Mouse (Mus musculus) fibroblast of lung, adult 2 months (primary cell): Measurements from ENCODE around the gene Gpr179.
"Not testable (repeated sequence)": the region's sequence is repeated elsewhere in the genome, so short reads cannot be mapped to it uniquely, and the experiment has no call there.

ENCODE experiments used
- DNase-seq: peaks from one replicate; pipeline ENCODE4 v3.0.0-alpha.2; 2011; ENCODE audit warnings: low read depth

The Gpr179 gene

DNA sequence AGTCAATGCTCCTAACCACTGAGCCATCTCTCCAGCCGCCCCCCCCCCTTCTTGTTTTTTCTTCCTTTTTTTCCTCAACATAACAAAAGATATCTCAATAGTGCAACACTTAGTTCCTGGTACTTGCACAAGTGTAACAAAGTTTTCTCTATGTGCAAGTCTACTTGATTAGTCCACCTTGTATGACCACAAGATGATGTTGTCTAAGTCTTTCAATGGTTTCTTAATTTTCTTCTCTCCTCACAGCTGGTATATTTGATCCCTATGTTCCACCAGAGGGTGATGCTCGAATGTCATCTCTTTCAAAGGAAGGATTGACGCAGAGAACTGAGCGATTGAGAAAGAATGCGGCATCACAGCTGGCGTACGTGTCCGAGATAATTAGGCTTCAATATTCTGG is 30.7 kb downstream of the Gpr179 start:
- no peak for DNase-seq

DNA sequence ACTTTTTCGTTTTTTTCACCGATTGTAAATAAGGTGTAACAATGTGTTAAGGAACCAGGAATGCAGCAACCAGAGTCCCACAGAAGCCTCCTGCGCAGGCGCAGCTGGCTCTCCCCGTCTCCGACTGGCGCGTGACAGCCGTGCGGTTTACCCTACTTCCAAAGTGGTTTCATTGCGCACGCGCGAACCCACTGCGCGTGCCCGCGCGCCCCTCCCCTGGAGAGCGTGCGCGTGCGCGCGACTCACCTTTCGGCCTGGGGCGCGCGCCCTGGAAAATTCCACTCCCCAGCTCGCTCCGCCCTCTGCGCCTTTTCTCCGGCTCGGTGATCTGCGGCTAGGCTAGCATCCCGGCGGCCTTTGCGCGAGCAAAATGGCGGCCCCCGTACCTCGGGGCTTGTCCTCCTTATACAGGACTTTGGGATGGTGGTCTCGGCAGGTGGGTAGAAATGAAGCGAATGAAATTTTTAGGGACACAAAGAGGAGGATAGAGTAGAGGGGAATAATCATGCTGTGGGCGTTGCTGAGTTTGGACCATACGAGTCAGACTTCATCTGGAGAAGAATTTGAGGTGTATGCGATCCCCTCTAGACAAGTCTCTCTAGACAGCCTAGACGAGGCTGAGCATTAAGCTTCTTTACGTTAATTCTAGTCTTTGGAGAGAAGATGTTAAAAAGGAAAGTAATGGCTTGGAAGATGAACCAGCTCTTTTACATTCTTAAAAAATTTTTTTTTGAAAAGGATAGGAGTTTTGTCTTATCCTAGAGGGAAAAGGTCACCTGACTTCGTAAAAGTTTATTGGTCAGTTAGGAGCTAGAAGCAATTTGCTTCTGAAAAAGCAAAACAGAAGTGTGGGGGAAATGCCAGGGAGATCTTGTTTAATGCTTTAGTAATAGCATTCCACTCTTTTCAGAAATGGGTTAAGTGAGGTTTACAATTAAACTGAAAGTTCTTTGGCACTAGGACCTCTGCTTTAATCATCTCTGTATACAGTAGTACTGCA is 36.1 kb downstream of the Gpr179 start, which contains the start of gene Mrpl45:
Mrpl45 (plus strand) TSS at position 213 of the 1,000 bp plus-strand sequence.
- DNase-seq: peak; percentile 96

DNA sequence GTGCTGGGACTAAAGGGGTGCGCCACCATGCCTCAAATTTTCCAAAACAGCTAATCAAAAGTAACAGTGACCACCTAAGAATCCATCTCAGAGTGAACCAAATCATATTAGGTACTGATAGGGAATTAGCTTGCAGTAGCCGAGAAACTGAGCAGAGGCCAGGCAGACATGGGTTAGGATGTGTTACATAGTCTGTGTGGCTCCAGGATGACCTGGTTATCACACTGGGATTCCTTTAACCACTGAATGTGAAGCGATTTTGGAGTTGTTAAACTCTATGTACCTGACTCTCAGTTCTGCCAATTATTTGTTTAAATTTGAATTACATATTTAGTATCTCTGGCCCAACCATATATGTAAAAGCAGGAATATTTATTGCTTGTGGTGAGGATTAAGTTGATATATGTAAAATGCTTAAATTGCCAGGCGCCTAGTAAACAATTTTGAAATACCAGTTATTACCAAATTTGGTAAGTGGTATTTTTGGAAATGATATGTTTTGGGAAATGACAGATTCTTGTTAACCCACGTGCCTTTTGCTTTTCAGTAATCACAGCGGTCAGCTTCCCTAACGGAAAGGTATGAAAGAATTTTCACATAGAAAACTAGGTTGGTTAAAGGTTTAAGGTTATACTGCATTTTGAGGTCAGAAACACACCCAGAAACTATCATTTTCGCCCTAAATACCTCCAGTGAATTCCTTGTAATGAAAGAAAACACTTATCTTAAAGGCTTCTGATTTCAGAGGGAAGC is 37.0 kb downstream of the Gpr179 start:
- no peak for DNase-seq

DNA sequence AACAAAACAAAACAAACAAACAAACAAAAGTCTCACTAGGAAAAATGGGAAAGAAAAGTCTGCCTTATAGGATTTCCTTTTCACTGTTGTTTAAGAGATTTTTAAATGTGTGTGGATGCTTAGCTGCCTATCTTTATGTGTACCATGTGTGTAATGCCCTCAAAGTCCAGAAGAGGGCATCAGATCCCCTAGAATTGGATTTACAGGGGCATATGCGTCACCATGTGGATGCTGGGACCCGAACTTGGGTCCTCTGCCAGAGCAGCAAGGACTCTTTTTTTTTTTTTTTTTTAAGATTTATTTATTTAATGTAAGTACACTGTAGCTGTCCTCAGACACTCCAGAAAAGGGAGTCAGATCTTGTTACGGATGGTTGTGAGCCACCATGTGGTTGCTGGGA is 37.8 kb downstream of the Gpr179 start:
- DNase-seq: no peak

DNA sequence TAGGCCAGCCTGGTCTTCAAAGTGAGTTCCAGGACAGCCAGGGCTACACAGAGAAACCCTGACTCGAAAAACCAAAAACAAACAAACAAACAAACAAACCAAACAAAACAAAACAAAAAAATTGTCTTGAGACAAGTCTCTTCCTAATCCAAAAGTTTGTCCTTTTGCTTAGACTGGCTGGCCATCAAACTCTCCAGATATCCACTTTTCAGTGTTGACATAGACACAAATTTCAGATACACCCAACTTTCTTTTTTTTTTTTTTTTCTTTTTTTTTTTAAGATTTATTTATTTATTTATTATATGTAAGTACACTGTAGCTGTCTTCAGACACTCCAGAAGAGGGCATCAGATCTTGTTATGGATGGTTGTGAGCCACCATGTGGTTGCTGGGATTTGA is 39.0 kb downstream of the Gpr179 start:
- not testable (repeated sequence) for DNase-seq

DNA sequence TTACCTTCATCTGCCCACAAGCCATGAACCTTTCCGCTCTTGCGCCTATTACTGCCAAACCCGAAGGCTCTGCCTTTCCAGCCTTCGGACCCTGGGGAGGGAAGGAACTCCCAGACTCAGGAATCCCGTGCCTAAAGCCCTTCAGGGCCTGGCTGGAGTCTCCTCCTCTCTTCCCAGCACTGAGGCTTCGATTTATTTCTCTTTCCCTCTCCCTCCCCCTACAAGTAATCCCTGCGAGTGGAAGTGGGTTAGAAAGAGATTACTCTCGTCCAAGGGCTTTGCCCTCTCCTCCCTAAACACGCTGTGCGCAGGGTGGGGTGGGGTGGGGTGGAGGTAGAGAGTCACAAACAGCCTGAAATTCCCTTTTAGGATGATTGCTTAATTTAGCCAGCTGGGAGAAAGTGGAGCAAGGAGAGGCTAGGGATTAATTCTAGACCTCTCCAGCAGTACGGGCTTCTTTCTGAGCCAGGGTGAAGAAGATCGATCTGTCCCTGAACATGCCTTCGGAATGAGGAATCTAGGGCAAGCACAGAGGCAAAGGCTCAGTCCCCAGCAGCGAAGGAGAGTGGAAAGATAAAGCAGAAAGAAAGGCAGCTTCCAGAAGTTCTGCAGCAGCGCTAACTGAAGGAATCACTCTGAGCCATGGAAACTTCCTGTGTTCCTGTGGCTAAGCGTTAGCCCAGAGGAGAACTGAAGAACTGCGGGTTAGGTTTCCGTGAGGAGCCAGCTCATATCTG is 40.8 kb downstream of the Gpr179 start:
- DNase-seq: no peak

DNA sequence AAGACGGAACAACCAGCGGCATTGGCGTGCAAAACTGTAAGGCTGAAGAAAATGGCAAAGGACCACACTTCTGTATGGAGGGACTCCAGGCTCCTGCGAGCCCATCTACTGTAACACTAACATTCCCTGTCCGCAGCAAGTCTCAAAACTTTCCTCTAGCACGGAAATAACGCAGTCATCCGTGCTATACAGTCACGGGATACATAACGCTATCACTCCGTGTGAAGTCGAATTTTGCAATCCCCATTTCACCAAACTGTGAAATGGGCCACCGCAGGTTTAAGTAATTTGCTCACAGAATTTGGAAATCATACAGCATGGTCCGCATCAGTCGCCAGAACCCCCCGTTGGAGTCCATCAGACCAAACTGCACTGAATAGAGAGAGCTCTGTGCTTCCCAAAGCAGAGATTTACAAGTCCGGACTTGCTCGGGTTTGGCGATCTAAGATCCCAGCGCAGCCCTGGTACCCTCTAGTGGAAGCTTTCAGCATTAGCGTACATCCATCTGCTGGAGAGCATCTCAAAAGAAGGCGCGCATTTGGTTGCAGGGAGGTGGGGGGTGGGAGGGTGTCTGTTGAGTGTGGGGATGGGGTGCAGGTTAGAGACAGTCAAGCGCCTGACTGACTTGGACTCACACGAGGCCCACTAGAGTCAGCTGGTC is 41.8 kb downstream of the Gpr179 start:
- peak; percentile 89 for DNase-seq

DNA sequence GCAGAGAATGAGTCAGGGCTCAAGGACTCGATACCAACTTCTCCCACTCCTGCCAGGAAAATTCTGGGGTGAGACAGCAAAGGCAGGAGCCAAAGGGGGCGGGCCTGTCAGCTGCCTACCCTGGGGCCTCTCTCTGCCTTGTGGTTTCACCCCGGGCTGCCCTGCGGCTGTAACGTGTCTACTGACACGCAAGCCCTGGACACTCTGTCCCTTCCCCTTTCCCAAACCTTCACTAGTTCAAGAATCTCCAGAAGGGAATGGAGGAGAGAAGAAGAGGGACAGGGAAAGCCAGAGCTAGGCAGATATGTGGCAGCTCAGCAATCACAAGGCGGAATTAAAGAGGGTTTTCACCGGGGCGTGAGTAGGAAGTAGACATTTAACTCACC is 42.4 kb downstream of the Gpr179 start:
- peak; percentile 94 for DNase-seq

DNA sequence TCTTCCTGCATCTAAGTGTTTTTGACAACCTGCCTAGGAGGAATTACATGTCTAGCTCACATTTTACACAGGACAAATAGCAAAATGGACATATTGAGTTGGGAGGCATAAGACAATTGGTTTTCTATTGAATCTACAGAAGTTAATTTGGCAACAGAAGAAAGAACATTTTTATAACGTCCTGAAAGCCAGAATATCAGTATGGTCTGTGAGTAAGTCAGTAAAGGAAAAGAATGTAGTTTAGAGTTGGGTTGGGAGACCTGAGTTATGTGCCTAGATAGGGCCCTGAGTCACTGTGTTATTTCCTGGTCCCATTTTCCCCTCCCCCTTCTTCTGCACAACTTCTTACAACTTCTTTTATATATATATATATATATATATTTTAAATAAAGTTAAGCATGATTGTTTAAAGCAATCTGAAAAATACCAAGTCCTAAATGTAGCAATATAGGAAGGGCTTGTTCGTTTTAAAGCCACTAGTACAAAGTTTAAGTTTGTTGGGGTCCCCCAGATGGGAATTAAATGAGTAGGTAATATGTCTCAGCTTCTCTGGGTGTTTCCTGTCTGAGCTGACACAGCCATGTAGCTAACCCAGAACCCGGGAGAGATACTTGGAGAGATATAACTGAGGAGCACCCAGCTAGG is 42.9 kb downstream of the Gpr179 start:
- DNase-seq: no peak

DNA sequence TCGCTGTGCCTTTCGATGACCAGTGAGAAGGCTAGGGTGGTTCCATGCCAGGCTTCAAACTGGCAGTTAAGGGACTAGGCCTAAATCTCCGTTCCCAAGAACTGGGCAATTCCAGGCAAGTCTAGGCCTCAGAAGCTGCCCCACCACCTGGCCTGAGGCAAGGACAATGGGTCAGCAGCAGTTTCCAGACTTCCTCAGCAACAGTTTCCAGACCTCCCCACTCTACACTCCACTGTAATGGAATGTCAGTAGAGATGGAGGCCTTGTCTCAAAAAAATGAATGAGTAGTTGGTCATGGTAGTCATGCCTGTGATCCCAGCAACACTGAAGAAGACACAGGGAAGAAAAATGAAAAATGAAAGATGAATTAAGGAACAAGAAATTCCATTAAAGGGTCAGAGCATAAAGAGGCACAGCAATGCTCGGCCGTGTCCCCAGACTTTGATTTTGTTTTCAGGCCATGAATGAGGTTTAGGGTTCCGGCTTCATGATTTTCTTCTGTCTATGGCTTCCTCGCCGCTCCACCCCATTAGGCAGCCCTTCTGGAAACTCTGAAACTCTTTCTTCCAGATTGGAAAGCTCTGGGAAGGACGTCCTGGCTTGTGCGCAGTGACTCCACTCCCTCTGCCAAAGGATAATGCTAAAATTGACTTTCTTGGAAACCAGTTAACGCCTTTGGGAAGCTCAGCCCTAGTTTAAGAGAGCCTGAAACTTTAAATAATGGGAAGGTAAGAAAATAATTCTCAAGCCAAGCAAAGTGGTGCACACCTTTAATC is 44.4 kb downstream of the Gpr179 start:
- no peak for DNase-seq

DNA sequence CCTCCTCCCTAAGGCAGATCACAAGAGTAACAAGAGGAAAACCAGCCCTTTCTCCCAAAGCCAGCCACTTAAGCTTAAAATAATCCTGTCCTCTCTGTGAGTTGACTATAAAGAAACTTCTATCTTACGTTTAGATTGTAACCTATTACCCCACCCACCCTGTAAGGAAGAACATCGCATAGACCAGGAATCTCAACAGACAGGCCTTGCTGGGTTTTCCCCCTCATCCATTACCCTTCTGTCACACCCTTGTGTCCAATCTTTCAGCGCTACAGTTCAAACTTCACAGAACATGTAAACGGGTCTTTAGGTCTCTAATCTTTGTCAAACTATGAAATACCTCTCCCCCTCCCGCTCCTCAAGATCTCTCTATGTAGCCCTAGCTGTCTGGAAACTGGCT is 47.2 kb downstream of the Gpr179 start:
- no peak for DNase-seq

DNA sequence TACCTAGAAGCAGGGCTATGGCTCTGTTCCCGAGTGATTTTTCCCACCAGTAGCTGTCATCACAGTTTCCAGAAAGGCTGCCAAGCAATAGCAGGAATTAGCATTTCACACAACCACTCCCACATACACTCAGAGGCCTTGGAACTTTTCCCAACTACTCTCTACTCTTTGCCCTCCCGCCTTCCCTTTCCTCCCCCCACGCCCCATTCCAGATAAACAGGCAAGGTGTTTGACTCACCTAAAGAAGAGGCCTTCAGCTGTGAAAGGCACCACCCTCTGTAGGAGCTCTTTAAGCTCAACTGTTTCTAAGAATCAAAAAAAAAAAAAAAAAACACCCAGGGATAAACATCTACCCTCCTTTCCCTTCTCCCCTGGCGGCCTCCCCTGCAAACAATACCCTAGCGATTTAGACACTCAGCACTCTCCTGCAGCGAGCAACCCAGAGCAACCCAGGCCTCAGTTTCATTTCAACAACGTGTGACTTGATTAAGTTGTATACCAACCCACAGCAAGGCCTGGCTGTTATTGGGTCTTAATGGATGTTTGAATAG is 49.6 kb downstream of the Gpr179 start:
- peak; percentile 97 for DNase-seq

DNA sequence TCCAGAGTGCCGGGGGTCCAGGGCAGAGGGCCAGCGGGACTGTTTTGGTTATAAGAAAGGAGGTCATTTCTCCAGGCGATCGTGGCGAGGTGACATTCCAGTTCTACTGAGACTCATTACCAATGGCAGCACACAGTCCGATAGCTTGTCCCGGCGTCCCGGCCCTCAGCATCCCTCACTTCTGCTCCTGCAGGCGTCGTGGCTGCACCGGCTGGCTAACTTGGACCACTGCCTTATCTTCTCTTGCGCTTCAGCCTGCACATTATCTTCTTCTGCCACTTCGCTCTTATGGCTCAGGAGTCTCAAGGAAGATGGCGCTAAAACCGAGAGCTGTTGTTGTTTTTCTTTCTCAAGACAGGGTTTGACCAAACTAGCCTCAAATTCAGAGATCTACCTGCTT is 50.5 kb downstream of the Gpr179 start:
- DNase-seq: no peak

DNA sequence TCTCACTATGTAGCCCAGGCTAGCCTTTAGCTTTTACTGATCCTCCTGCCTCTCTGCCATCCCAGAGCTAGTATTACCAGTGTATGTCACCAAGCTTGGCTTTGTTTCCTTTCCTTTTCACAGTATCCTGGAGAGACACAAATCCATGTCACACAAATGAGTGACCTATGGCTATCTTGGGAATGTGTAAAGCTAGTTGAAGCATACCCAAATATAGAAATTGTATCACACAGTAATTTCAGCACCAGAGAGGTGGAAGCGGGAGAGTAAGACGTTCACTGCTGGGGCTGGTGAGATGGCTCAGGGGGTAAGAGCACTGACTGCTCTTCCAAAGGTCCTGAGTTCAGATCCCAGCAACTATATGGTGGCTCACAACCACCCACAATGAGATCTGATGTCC is 51.9 kb downstream of the Gpr179 start:
- no peak for DNase-seq

DNA sequence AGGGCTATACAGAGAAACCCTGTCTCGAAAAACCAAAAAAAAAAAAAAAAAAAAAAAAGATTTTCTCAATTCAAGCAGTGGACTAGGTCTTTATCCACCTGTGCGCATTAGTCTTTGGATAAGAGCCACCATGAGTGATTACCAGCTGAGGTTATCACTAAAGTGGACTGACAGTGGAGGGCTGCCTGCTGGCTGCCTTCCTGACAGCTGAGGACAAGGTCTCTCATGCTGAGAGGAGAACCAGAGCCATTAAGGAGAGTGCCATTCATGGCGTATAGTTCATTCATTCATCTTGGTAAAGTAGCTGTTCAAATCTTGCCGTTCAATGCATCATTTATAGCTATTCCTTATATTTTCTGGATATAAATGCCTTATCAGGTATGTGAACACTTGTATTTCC is 55.3 kb downstream of the Gpr179 start:
- no peak for DNase-seq

DNA sequence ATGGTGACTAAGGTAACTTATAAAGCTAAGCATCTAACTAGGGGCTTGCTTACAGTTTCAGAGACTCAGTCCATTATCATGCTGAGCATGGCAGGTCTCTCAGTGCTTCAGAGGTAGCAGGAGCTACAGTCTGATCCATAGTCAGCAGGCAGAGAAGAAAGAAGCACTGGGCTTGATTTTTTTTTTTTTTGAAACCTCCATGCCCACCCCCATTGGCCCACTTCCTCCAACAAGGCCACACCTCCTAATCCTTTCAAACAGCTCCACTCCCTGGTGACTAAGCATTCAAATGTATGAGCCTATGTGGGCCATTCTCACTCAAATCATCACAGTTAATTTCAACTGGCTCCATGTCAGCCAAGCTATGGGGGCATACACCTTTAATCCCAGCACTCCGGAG is 59.1 kb downstream of the Gpr179 start:
- DNase-seq: no peak

DNA sequence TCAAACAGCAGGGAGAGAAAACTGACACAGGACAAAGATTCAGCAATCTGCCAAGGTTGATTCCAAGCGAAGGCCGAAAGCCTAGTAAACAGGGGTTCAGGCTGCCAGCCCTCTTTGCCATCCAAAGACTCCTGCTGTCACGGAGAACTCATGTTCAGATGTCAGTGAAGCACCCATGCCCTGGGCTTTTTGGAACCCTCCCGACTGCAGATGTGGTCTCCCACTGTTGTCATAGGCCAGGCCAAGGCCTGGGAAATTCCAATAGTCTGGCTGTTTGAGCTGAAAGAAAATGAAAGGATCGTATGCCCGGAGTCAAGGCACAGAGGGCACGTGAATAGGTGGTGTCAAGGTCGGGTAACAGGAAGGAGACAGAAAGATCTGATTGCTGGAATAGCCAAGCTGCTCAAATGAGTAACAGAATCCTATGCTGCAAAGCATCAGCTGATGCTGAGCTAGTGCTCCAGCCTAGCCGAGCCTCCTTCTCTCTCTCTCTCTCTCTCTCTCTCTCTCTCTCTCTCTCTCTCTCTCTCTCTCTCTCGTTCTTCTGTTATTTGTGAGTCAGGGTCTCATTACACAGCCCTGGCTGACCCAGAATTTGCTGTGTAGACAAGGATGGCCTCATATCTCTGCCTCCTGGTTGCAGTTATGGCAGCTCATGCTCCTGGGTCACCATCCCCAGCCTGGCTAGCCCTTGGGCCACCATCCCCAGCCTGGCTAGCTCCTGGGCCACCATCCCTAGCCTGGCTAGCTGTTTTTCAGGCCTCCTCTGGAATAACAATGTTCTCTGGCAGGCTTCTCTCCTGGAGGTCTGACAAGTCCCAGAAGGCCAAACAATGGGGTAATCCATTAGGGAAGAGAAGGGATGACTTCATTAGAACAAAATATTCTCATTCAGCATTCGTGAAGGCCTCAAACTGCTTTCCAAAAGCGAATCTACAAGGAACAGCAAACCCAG is 62.3 kb downstream of the Gpr179 start:
- DNase-seq: no peak

DNA sequence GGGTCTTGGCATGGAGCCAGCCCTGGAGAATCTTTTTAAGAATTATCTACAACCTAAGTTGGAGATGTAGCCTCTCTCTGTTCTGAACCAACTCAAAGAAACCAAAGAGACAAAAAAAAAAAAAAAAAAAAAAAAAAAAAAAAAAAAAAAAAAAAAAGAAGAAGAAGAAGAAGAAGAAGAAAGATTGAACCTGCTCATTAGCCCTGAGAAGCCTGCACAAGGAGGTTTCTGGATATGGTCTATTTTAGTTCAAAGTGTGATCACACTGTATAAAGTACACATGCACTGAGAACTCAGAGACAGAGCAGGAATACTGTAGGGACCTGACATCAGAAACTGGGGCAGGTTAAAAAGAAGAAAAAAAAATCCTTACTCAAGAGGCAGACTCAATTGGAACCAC is 64.2 kb downstream of the Gpr179 start:
- DNase-seq: no peak

DNA sequence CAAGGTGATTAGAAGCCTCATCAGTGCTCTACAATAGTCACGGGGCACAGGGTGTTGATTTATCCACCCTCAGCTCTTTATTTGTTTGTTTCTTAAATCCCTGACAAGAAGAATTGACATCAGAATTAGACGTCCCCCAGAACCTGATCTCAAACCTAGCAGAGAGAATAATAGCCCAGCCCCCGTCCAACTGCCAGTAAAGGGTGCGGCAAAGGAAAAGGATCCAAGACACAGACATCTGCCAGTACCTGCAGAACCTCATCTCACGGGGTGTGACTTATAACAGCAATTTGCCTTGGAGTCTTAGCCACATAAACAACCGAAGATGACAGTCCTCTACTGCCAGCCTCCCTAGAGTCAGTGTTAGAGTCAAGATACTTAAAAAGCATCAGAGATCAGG is 64.9 kb downstream of the Gpr179 start:
- no peak for DNase-seq
